Mouse (Mus musculus) kidney, adult 2 months (tissue): ENCODE measurements around the gene Smg6. TPM values are rescaled to one million over a fixed set of nuclear protein-coding genes. Genes with fewer than 3 reads are reported as not detected.

ENCODE experiments used
- DNase-seq: peaks from one replicate; pipeline ENCODE4 v3.0.0; 2021
- H3K27ac ChIP-seq: fragments of 200-500 bp; 2 replicates; pipeline ENCODE4 v1.5.1; 2012; ENCODE audit warnings: low read depth, low read length, control low read depth, inconsistent platforms; ENCODE audit not compliant: insufficient read depth
- H3K27me3 ChIP-seq: fragments of 200-500 bp; replicated peaks from 2 replicates; pipeline ENCODE4 v1.6.1; 2012; ENCODE audit warnings: mild to moderate bottlenecking, moderate library complexity, low read length, inconsistent platforms; ENCODE audit not compliant: control insufficient read depth, insufficient read depth
- H3K36me3 ChIP-seq: fragments of 200-500 bp; 2 replicates; pipeline ENCODE4 v1.6.1; 2012; ENCODE audit warnings: mild to moderate bottlenecking, moderate library complexity, low read length, inconsistent platforms; ENCODE audit not compliant: control insufficient read depth, insufficient read depth
- H3K4me1 ChIP-seq: fragments of 200-500 bp; 2 replicates; pipeline ENCODE4 v1.6.1; 2011; ENCODE audit warnings: low read length; ENCODE audit not compliant: control insufficient read depth, insufficient read depth
- H3K4me3 ChIP-seq: fragments of 200-500 bp; 2 replicates; pipeline ENCODE4 v1.5.1; 2011; ENCODE audit warnings: mild to moderate bottlenecking, low read depth, low read length, control low read depth; ENCODE audit not compliant: insufficient read depth
- CTCF ChIP-seq: fragments of 200-500 bp; conservative IDR thresholded peaks from 2 replicates; pipeline ENCODE4 v1.5.1; 2011; ENCODE audit warnings: low read depth, mild to moderate bottlenecking, control low read depth, low read length, moderate library complexity, mixed read lengths; ENCODE audit not compliant: insufficient read depth, insufficient read length
- POLR2A ChIP-seq: fragments of 200-500 bp; IDR thresholded peaks from one replicate; pipeline ENCODE4 v1.6.1; 2011; ENCODE audit warnings: low read depth, low read length, control low read depth
- WGBS: fragments of 180-500 bp; shearing (Covaris S2); methylation state at CpG from one replicate; pipeline ENCODE4 v1.1.7; 2018; 5-methylcytosine and 5-hydroxymethylcytosine counted together
- polyA plus RNA-seq: library from polyadenylated mRNA; depleted of rRNA; stranded (reverse); fragments of >200 nt; gene quantifications from 2 replicates; pipeline ENCODE4 v1.2.3, GENCODE M21; 2012

Gene Smg6
- polyA plus RNA-seq, 1 experiment = 35.2 TPM

DNA sequence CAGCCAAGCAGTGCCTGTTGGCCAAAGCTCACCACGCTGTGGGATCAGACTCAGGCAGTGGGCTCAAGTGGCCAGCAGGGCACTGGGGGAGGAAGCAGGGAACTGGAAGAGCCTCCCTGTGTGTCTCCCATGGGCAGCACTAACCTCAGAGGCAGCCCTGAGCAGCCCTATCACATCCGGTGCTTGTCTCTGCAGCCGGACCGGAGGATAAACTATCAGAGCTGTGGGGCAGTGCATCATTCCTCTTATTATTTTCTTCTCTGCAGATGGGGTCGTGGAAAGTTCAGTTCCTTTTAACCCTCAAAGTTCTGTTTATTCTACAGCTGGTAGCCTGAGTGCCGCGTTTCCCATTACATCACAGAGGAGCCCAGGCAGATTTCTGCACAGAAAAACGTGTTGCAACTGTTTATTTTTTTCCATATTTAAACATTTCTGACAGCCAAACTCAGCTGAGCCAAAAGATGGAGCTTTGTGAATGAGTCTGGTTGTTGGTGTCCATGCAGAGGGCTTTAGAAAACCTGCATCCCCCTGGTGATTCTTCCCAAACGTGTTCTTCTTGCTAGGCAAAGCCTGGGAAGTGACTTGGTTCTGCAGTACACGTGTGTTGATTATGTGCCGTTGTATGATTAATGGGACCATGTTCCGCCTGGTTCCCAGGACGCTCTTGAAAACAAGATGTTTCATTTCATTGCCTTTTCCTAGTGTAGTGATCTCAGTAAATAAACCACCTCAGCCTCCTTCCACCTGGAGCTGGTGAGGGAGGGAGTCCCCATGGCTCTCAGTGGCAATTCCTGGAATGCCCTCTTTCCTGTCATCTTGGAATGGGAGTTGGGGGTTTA lies 126.3 kb downstream of the Smg6 start:
- no peak for TF ChIP-seq POLR2A
- TF ChIP-seq CTCF = 0 out of 2 replicates have a peak, but pooled peaks have one; percentile 17
- Histone ChIP-seq H3K4me1 (peaks cover 17% of the 10 kb centered on the region), H3K27me3 (no peaks in the 10 kb centered on the region), H3K36me3 (no peaks in the 10 kb centered on the region), H3K4me3 (no peak overlapping the region), H3K27ac (peak overlapping the region; percentile 88)
- 44% methylated on average over 13 of the region's 13 CpGs for WGBS
- DNase-seq = peak; percentile 63

DNA sequence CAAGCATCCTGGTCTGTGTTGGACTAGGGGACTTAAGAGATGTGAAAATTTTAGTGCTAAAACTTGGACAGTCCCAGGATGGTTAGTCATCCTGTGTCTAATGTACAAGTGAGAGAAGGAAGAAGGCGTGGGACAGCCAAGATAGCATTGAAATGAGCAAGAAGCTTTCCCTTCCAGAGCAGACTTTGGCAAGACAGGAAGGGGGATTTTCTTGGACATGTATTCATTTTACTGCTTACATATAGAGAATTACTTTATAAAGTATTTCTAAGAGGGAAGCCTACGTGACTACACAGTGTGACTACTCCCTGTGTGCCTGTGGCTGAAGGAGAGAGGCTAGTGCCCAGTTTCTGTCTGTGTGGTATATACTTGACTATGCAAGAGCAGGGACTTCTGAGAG lies 127.4 kb downstream of the Smg6 start:
- no peaks in the 10 kb centered on the region for H3K27me3 ChIP-seq
- WGBS = 70% methylated on average over 2 of the region's 2 CpGs
- no peak for DNase-seq
- no peak overlapping the region for H3K4me3 ChIP-seq
- H3K27ac ChIP-seq = peak overlapping the region; percentile 67
- peaks cover 10% of the 10 kb centered on the region; the same call in 1 of the 2 replicates for H3K4me1 ChIP-seq
- H3K36me3 ChIP-seq = no peaks in the 10 kb centered on the region
- no peak for TF ChIP-seq POLR2A
- no peak for TF ChIP-seq CTCF

DNA sequence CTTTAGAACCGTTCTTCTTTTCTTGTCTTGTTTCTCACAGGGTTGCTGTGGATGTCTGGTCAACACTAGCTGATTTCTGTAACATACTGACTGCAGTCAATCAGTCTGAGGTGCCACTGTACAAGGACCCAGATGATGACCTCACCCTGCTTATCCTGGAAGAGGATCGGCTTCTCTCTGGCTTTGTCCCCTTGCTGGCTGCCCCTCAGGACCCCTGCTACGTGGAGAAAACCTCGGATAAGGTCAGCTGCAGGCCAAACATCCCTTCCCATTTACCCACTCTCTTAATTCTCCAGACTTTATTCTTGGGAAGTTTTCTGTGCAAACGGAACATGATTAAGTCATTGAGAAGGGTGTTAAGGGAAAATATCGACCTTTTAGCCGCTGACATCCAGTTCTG lies 128.1 kb downstream of the Smg6 start:
- Histone ChIP-seq H3K27ac (peak overlapping the region; percentile 67), H3K27me3 (no peaks in the 10 kb centered on the region), H3K4me1 (peaks cover 10% of the 10 kb centered on the region; the same call in 1 of the 2 replicates), H3K4me3 (no peak overlapping the region), H3K36me3 (no peaks in the 10 kb centered on the region; the same call in 1 of the 2 replicates)
- DNase-seq = no peak
- 47% methylated on average over 7 of the region's 7 CpGs for WGBS
- TF ChIP-seq CTCF = no peak
- TF ChIP-seq POLR2A = no peak

DNA sequence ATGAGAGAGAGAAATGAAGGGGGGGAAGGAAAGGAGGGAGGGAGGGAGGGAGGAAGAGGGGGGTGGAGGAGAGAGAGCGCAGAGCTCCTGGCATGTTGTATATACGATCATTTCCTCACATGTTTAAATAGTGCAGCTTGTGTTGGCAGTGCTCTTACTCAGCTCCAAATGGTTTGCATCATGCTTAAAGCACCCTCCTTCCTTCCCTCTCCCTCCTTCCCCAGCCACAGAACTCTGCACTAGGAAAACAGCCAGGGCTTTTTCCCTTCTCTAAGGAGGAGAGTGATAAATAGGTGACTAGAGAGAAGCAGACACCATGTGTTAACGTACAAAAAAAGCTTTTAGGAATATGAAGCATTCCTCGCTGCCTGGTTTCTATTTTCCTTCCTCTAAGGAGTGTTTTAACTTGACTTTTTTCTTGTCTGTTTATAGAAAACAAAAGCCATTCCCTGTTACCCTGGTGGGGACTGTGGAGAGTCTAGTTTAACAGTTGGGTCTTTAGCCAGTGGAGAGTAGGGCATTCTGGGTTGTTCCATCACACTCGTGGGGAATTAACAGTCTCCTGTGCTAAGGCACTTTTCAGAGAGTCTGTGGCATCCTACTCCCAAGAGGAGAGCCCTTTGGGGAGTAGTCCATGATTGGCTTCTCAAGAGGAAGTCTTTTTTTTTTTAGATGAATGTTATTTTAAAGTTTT lies 128.7 kb downstream of the Smg6 start:
- Histone ChIP-seq H3K4me1 (peaks cover 6% of the 10 kb centered on the region; the same call in 1 of the 2 replicates), H3K36me3 (no peaks in the 10 kb centered on the region; the same call in 1 of the 2 replicates), H3K27ac (peak overlapping the region; percentile 28), H3K27me3 (no peaks in the 10 kb centered on the region), H3K4me3 (no peak overlapping the region)
- 56% methylated on average over 5 of the region's 5 CpGs for WGBS
- TF ChIP-seq POLR2A (no peak), CTCF (no peak)
- DNase-seq = peak; percentile 39

DNA sequence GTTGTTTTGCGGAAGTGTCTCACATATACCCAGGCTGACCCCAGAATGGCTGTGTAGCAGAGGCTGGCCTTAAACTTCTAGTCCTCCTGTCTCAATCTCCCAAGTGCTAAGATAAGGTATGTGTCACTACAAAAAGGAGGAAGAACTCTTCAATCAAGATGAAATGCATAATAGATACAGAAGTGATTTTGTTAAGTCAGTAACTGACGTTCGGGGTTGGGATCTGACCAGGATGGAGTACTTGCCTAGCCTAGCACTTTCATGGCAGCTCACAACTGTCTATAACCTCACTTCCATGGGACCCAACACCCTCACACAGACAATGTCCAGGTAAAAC lies 129.2 kb downstream of the Smg6 start:
- peak overlapping the region; percentile 28 for H3K27ac ChIP-seq
- WGBS = 71% methylated on average over 3 of the region's 3 CpGs
- H3K4me1 ChIP-seq = peaks cover 4% of the 10 kb centered on the region; the same call in 1 of the 2 replicates
- no peaks in the 10 kb centered on the region for H3K27me3 ChIP-seq
- H3K4me3 ChIP-seq = no peak overlapping the region
- no peak for DNase-seq
- no peak for TF ChIP-seq POLR2A
- TF ChIP-seq CTCF = no peak
- no peaks in the 10 kb centered on the region; the same call in 1 of the 2 replicates for H3K36me3 ChIP-seq

DNA sequence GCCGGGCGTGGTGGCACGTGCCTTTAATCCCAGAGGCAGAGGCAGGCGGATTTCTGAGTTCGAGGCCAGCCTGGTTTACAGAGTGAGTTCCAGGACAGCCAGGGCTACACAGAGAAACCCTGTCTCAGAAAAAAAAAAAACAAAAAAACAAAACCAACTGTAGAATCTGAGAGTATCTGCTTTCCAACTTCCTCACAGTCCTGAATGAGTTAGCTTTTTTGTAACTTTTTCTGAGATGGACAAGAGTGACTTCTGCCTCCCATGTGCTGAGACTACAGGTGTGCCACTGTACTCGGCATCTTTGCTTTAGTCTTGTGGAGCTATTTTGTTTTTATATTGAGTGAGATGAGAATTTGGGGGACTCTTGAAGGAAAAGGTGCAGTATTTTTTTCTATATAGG lies 137.0 kb downstream of the Smg6 start:
- 98% methylated on average over 6 of the region's 6 CpGs for WGBS
- Histone ChIP-seq H3K36me3 (no peaks in the 10 kb centered on the region; the same call in 1 of the 2 replicates), H3K4me3 (no peak overlapping the region), H3K4me1 (no peaks in the 10 kb centered on the region), H3K27ac (no peak overlapping the region), H3K27me3 (no peaks in the 10 kb centered on the region)
- TF ChIP-seq CTCF = no peak
- TF ChIP-seq POLR2A = no peak
- DNase-seq = no peak

DNA sequence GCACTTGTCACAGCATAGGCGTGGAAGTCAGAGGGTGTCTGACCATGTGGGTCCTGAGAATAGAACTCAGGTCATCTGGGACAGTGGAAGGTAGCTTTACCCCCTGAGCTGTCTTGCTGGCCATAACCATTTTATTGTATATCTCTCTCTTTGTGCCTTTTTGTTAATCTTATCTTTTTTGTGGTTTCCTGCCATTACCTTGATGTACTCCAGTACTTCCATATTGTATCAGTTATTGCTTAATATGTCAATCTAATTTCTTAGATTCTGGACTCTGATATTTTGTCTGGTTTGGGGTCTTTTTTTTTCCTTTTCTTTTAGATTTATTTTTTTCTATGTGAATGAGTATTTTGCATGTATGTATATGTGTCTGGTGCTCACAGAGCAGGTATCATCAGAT lies 138.6 kb downstream of the Smg6 start:
- Histone ChIP-seq H3K36me3 (no peaks in the 10 kb centered on the region), H3K27ac (no peak overlapping the region), H3K4me1 (no peaks in the 10 kb centered on the region), H3K27me3 (no peaks in the 10 kb centered on the region), H3K4me3 (no peak overlapping the region)
- DNase-seq = no peak
- WGBS = 100% methylated on average over 1 of the region's 1 CpGs
- no peak for TF ChIP-seq CTCF
- no peak for TF ChIP-seq POLR2A
